Mouse (Mus musculus) activated CD4-positive, CD25-positive, alpha-beta regulatory T cell, adult 4 months (primary cell): Measurements from ENCODE around the gene Fan1. TPM values are rescaled to one million over a fixed set of nuclear protein-coding genes. Genes with fewer than 3 reads are reported as not detected.
A peak's percentile ranks its signal among the peaks of the same experiment; 100 is the strongest.

Source experiments
- ATAC-seq: one replicate; pipeline ENCODE4 v1.8.0; 2017
- polyA plus RNA-seq, 2 experiments: library from polyadenylated mRNA; unstranded; fragments of 100-300 nt; shearing (Covaris generic); gene quantifications; one replicate each; pipeline ENCODE4 v1.2.1; 2017

Fan1 gene
- polyA plus RNA-seq: 1 to 10 TPM; 4.1 to 4.6 TPM

- peak; percentile 97 for ATAC-seq
Measured at GRCm38 (mm10) chr7:64373830-64374562, at the start of gene Fan1. TSS of gene Fan1 (minus strand) at chr7:64374095.

GRCm38 (mm10) chr7:64403989-64404388 is 30.1 kb upstream of the Fan1 start:
- ATAC-seq: no peak

GRCm38 (mm10) chr7:64402452-64402851 is 28.6 kb upstream of the Fan1 start:
- no peak for ATAC-seq

GRCm38 (mm10) chr7:64400725-64401124 is 26.8 kb upstream of the Fan1 start:
- ATAC-seq: no peak

GRCm38 (mm10) chr7:64392819-64393151 is 18.9 kb upstream of the Fan1 start:
- ATAC-seq: peak; percentile 13

GRCm38 (mm10) chr7:64392122-64392818 is 18.4 kb upstream of the Fan1 start, which contains the start of the genes Mphosph10 and Mcee:
TSS of gene Mphosph10 (minus strand) at chr7:64392268.
TSS of gene Mcee (plus strand) at chr7:64392607.
- peak; percentile 88 for ATAC-seq

GRCm38 (mm10) chr7:64391479-64391878 is 17.6 kb upstream of the Fan1 start:
- ATAC-seq: no peak

- no peak for ATAC-seq
Measured at GRCm38 (mm10) chr7:64373147-64373829, 607 bp downstream of the Fan1 start.

- no peak for ATAC-seq
Measured at GRCm38 (mm10) chr7:64371940-64372878, 1.7 kb downstream of the Fan1 start.

- ATAC-seq: no peak
Measured at GRCm38 (mm10) chr7:64369841-64370240, 4.1 kb downstream of the Fan1 start.

- no peak for ATAC-seq
Measured at GRCm38 (mm10) chr7:64365863-64366262, 8.0 kb downstream of the Fan1 start.

GRCm38 (mm10) chr7:64360586-64360945 is 13.3 kb downstream of the Fan1 start:
- no peak for ATAC-seq

- no peak for ATAC-seq
Measured at GRCm38 (mm10) chr7:64359943-64360585, 13.8 kb downstream of the Fan1 start.

GRCm38 (mm10) chr7:64358666-64359065 is 15.2 kb downstream of the Fan1 start:
- no peak for ATAC-seq

- ATAC-seq: no peak
Measured at GRCm38 (mm10) chr7:64357405-64357804, 16.5 kb downstream of the Fan1 start.

GRCm38 (mm10) chr7:64356661-64357060 is 17.2 kb downstream of the Fan1 start:
- no peak for ATAC-seq

GRCm38 (mm10) chr7:64354206-64354605 is 19.7 kb downstream of the Fan1 start:
- no peak for ATAC-seq

GRCm38 (mm10) chr7:64351087-64351486 is 22.8 kb downstream of the Fan1 start:
- no peak for ATAC-seq

- no peak for ATAC-seq
Measured at GRCm38 (mm10) chr7:64349147-64349861, 24.6 kb downstream of the Fan1 start.

- ATAC-seq: no peak
Measured at GRCm38 (mm10) chr7:64347813-64348212, 26.1 kb downstream of the Fan1 start.

GRCm38 (mm10) chr7:64332686-64333085 is 41.2 kb downstream of the Fan1 start:
- no peak for ATAC-seq
